Mouse (Mus musculus) cerebral cortex, adult 2 months (tissue): ENCODE data around the gene Cactin.

Experiments
- WGBS: fragments of 180-500 bp; shearing (Covaris S2); methylation state at CpG from one replicate; pipeline ENCODE4 v1.1.7; 2018; 5-methylcytosine and 5-hydroxymethylcytosine counted together

Gene Cactin

DNA sequence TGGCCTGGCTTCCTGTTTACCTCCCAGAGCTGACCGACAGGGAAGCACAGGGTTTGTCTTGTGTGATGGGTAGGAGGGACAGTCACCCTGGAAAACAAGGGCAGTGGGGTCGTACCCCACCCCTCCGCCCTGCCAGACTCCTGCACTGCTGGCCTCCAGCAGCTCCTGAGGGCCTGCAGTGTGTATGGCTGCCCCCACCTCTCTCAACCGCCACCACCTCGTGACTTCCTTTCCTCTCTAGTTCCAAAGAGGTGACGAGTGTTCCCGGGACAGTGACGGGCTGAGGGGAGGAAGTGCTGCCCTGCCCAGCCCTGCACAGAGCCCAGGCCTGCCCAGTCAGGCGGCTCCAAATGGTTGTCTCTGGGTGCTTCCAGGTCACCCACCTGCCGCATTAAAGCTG, 23.1 kb upstream of the Cactin start:
- 59% methylated on average over 10 of the region's 10 CpGs for WGBS

DNA sequence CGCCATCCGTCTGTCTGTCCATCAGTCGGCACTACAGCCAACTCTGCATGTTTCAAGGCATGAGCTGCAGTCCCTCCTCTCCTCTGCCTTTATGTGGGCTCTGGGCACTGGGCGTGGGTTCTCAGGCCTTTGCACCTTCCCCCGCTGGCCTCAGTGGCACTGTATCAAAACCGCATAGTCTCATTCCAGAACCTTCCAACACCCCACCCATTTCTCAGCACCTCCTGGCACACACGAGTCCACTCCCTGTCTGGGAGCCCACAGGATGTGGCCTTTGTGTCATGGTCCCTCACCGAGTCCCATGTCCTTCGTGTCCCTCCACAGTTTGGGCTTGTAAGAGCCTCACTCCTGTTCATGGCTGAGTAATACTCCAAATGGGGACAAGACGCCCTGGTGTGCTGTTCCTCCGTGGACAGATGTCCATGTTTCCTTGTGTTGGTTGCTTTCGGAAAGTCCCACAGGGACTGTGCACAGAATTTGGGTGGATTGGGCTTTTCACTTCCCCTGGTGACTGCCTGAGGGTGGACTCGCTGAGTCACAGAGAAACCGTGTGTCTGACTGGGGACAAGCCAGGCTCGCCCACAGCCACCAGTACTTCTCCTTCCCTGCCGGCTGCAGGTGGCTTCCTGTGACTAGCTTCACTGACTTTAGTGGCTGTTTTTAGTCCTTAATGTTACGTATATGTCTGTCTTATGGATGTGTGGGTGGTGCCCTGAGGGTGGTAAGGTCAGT, 22.4 kb upstream of the Cactin start:
- WGBS, result 56% methylated on average over 17 of the region's 17 CpGs

DNA sequence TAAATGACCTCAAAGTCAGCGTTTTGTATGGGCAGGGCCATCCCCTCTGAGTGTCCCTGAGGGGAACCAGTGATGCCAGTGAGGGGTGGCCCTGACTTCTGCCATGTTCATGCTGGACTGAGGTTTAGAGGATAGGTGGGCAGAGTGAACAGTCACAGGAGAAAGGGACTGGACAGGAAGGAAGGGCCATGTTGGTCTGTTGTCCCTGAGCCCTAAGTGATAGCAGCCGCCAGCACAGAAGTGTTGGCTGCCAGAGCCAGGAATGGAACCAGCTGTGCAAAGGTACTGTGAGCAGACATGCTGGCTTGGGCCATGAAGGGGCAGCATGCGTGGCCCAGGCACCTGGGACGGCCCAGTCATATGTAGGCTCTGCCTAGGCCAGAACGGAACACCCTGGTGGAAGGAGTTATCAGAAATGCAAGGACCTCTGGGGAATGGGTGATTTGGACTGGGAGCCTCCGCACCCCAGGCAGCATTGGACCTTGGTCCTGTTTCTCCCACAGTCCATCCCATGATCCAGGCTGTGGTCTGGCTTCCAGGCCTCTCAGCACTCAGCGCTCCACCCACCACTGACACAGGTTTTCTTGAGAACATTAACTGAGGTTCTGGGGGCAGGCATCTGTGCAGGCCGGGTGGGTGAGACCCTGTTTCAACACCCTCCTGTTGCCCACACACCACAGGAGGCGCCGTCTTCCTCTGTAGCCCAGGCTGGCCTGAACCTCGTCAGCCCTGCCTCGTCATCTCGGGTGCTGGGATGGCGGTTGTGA, 21.1 kb upstream of the Cactin start:
- WGBS, result 62% methylated on average over 14 of the region's 14 CpGs

DNA sequence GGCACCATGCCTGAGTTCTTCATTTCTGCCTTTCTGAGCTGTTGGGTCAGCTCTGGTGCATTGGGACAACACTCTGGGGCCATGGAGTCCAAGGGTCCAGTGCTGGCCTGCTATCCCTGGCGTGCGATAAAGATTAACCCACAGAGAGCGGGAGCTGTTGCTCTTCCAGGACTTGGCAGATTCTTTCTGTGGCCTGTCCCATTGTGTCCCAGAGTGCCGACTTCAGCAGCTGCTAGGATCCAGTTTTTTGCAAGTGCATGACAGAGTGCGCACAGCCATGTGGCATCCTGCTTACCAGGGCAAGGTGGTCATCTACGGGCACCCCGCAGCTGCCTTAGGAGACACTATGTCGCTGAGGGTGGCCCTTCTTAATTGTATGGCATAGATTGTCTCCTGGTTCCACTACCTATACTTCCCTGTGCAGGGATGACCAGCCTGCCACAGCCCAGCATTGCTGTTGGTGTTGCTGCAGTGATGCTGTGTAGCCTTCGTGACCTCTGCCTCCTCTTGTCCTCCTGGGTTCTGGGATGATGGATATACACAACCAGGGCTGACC, 20.5 kb upstream of the Cactin start:
- WGBS, result 75% methylated on average over 9 of the region's 9 CpGs

DNA sequence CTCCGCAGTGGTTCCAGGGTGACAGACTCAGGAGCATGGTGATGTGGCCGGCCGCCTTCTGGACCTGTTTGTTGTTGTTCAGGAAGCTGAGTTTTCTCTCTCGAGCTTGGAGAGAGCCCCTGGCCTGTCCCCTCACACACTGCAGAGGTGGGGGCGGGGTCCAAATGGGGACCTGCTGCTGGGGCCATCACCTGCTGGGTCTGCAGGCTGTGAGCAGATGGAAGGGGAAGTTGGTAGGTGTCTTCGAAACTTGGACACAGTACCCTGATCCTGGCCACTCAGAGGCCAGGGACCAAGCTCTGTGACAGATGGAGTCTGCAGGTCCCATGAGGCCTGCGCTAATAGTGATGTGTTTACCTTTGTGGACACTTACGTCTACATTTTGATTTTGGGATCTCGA, 19.6 kb upstream of the Cactin start:
- WGBS, result 75% methylated on average over 9 of the region's 9 CpGs

DNA sequence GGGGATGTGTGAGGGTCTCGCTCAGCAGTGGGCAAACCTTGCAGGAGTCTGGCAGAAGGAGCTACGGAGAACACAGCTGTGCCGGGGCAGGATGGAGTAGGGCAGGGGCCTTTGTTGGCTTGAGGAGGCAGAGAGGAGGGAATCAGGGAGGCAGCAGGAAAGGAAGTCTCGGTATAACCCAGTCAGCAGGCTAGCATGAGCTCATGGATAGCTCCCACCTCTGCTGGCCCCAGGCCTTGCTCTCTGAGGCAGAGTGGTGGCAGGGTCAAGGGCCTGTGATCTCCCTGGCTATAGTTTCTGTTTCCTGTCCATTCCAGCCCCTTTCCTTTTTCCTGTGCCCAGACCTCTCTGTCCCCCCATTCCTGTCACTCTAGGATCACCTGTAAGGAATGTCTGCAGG, 18.6 kb upstream of the Cactin start:
- 25% methylated on average over 4 of the region's 4 CpGs for WGBS

DNA sequence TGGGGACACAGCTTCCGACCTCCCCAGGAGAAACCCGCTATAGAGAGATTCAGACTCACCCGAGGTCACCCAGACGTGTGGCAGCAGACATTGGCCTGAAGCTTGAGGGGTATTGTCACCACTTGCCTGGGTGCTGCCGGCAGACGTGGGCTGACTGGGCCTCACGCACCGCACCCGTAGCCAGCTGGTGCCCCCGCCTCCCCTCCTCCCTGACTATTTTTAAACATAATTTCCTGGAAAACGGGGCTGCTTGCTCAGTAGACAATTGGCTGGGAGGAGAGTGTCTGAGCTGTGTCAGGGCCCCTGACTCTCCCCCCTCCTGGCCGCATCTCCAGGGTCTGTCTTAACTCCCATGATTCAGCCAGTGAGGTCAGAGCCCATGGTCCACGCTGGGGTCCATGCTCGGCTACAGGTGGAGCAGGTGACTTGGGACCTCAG, 18.1 kb upstream of the Cactin start:
- WGBS, result 19% methylated on average over 14 of the region's 14 CpGs

DNA sequence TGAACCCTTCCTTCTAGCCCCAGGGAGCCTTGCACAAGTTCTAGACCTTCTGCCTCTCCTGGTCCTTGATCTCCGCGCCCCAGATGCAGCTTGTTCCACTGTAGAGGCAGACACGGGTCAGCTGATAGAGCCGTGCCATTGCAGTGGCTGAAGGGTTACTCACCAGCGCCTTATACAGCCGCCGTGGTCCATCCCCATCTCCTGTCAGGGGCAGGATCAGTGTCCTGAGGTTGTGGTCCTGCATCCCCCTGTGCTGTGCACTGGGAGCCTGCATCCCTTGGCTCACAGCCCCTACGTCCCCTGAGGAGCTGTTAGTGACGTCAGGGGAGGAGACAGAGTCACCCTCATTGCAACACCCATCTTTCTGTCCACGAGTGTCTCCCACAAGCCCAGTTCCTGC, 17.6 kb upstream of the Cactin start:
- 38% methylated on average over 10 of the region's 10 CpGs for WGBS

DNA sequence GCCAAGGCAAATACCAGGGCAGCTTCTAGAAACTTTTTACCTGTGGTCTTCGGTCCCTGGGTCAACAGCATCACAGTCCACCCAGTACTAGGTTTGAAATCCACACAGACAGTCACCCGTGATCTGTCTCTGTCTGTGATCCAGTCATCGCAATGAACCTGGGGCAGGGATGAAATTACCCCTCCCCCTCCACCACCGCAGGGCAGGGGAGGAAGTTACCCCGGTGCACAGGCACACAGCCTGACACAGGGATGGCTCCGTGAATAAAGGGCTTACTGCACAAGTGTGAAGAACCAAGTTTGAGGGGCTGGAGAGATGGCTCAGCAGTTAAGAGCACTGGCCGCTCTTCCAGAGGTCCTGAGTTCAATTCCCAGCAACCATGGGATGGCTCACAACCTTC, 17.1 kb upstream of the Cactin start:
- WGBS, result 65% methylated on average over 7 of the region's 7 CpGs

DNA sequence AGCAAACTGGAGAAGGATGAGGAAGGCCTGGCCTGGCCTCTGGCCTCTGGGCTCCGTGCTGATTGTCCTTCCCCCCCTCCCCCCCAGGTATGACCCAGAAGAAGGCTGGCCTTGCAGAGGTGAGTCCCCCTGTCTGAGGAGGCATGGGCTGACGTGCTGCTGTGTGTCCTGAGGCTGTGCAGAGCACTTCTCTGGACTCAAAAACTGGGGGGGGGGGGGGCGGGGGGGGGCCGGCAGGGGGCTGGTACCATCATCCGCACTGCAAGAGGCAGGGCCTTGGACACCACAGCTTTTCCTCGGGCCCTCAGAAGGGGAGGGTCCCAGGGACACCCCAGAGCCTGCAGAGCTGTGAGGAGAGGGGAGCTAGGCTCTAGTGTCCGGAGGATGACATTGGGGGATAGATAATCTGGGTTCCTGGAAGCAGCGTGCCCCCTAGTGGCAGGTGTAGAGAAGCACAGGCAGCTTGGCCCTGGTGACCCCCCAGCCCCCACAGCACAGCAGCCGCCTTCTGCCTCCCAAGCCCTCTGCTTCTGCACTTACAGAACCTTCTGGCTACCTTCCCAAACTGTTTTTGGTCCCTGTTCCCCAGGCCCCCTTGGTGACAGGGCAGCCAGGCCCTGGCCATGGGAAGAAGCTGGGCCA, 16.2 kb upstream of the Cactin start:
- 18% methylated on average over 8 of the region's 9 CpGs for WGBS

DNA sequence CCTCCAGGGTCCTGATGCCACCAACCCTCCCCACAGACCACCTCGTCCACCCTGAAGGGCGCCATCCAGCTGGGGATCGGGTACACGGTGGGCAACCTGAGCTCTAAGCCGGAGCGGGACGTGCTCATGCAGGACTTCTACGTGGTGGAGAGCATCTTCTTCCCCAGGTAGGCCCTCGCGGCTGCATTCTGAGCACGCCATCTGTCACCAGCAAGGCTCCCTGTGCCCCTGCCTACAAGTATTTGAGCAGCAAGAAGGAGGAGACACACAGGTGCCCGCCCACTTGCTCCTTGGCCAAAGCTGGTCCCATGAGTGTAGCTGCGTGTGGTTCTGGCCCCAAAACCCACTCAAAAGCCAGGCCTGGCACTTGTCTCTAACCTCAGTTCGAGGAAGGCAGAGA, 15.2 kb upstream of the Cactin start:
- WGBS, result 72% methylated on average over 14 of the region's 14 CpGs

DNA sequence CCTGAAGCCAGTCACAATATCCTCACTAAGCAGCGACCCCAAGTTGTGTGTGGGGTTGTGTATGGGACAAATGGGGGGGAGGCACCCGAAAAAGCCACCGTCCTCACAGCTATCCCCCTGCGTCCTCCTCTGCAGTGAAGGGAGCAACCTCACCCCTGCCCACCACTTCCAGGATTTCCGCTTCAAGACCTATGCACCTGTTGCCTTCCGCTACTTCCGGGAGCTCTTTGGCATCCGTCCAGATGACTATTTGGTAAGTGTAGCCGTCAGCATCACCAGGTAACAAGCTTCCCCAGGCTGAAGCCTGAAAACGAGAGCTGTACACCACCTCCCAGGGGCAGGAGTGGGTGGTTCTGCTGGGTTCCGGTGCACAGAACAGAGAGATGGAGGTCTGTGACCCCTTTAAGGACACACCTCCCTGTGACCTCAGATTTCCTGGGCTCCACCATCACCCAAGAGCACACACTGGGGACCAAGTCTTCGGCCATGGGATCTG, 14.7 kb upstream of the Cactin start:
- 60% methylated on average over 12 of the region's 12 CpGs for WGBS

DNA sequence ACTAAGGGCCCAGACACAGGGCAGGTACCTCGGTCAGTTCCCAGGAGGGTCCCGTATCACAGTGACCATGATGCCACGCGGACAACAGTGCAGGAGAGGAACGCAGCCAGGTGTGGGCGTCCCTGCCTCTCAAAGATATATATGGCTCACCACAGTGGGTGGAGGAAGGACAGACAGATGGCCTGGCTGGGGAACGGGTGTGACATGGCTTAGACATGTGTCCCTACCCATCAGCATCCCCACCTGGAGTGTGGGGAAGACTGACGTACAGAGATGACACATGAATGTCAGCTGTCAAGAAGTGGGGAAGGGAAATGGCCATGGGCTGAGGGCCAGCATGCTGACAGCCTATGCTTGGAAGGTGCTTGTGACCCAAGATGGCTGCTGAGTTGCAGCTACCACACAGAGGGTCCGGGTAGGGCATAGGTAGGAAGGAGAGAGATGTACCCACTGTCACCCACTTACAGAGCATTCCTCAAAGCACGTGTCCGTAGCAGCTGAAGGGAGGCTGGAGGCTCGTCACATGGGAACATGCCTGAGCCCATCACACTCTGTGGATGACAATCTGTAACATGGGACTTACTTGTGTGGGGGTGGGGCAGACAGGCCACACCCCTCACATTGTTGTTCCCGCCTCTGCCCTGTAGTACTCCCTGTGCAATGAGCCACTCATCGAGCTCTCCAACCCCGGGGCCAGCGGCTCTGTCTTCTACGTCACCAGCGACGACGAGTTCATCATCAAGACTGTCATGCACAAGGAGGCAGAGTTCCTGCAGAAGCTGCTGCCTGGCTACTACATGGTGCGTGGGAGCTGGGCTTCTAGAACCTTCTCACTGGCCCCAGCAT, 13.8 kb upstream of the Cactin start:
- WGBS, result 61% methylated on average over 21 of the region's 21 CpGs

DNA sequence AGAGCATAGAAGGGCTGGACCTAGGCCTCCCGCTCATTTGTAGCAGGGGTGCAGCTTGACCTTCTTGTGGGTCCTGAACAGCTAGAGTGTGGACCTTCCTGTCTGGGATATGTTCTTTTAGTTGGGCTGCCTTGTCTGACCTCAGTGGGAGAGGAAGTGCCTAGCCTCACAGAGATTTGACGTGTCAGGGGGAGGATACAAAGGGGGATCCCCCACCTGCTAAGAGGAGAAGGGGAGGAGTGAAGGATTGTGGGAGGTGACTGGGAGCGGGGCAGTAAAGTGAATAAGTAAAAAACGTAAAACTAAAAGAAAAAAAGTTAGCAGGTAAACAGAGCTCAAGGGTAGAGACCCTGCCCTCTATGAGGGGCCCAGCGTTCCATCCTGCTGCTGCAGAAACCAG, 11.3 kb upstream of the Cactin start:
- WGBS, result 86% methylated on average over 5 of the region's 5 CpGs

DNA sequence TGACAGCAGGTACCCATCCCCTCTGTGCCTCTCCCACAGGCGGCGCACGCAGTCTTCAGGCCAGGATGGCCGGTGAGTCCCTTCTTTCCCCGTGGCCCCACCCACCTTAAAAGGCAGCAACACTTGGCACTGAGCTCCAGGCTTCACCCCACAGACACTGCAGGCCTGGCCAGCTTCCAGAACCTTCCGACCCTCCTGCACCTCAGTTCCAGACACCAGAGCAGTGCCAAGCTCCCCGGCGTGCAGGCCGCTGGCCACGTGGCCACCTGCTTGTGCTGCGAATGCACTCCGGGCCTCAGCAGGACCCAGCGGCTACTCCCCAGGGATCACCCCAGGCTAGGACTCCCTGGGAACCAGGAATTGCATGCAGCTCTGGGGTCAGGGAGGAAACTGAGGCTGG, 7.3 kb upstream of the Cactin start:
- WGBS, result 87% methylated on average over 13 of the region's 13 CpGs

DNA sequence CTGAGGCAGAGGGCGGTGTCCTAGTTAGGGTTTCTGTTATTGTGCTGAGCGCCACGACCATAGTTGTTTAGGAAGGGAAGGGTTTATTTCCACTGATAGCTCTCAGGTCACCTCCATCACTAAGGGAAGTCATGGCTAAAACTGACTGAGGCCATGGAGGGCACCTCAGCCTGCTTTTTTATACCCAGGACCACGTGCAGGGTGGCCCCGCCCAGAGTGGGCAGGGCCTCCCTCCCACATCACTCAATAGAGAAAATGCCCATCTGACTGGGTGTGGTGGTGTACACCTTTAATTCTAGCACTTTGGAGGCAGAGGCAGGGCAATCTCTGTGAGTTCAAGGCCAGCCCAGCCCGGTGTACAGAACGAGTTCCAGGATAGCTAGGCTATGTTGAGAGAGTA, 6.7 kb upstream of the Cactin start:
- 77% methylated on average over 7 of the region's 7 CpGs for WGBS

DNA sequence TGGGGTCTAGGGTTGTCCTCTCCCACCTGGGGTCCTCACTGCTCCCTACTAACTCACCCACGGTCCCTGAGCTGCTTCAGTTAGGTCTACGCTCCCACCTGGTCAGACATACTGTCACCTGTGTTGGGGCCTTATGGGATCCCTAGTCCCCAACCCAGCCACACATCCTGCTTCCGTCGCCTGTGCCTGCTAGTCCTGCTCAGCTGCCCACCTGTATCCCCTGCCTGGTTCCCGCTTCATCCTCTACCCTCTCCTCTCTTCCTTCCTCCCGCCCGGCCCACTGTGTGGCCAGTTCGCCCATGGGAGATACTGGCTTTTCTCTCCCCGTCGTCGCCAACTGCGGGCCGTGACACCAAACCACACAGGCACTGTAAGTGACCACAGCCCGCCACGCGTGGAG, 5.3 kb upstream of the Cactin start:
- WGBS, result 89% methylated on average over 16 of the region's 16 CpGs

DNA sequence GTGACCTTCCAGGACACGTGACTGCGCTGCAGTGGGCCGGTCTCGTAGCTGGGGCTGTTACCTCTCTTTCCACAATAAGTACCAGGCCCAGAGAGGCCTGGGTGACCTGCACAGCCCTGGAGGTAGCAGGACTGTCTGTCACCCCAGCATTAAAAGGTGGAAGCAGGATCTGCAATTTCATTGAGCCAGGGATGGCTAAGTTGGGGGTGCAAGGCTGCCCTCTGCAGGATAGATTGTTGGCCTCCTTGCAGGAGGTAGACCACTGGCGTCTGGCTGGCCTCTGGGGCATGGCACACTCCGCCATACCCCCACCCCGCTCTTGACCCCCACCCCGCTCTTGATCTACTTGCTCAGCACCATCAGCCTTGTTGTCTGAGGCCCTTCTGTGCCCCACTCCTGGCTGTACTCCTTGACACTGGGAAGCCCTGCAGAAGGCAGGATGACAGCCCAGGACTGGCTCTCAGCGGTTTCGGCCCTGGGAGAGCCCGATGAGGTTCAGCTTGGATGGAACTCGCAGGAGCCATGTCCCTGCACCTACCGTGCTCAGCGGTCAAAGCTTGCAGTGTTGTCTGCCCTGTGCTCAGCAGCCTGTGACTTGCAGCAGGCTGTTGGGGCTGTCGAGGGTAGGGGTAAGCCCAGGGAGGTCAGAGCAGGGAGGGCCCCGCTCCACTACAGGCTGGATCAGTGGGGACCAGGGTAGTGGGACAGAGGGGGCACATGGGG, 4.4 kb upstream of the Cactin start:
- WGBS, result 56% methylated on average over 16 of the region's 16 CpGs

DNA sequence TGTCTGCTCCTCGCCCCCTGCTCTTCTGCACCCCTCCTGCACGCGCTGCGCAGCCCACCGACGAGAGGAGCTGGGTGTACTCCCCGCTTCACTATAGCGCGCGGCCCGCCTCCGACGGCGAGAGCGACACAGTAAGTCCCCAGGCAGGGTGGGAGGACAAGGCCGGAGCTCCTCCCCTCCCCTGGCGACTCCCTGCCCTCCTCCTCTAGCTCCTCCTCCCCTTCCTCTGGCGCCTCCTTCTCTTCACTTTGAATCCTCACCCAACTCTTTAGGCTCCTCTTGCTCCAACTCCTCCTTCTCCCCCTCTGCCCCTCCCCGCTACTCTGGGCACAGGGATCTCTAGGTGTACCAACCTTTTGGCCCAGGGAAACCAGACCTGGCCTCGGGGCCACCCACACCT, 3.6 kb upstream of the Cactin start:
- 38% methylated on average over 20 of the region's 20 CpGs for WGBS

DNA sequence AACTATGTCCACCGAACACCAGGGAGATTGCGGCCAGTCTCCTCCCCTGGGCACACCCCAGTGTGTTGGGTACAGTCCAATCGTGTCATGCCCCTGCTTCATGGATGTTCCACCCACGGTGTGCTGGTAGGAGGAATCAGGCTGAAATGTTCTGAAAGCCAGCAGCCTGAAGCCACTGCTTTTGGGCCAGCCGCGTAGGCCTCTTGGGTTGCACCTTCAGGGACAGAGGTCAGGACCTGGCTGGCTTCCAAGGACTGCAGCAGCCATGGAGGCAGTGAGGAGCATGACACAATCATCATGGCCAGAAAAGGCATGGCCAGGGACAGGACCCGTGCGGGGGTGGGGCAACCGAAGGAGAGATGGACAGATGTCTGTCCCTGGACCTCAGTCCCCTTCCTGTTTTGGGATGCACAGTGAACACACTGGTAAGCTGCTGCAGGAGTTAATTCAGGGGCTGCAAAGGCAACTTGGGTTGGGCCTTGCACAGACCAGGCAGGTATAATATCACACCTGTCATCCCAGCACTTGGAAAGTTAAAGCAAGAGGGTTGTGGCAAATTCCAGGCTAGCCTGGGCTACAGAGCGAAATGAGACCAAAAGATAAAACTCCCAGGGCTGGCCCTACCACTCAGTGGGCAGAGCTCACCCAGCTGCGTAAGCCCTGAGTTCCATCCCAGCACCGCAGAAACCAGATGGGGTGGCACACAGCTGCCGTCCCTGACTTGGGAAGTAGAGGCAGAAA, 2.1 kb upstream of the Cactin start:
- 68% methylated on average over 13 of the region's 13 CpGs for WGBS
